Mouse (Mus musculus): Measurements from ENCODE around the gene Plppr1.

Plppr1 gene

GRCm38 (mm10) chr4:49059021-49059401 lies at the start of gene Plppr1:
Plppr1 (plus strand) TSS chr4:49059273.
- peak in 1 of 2 experiments; percentile 30 for DNase-seq (ENCODE audit: low spot score in 2 of 2)

- no peak for DNase-seq (ENCODE audit: low spot score in 2 of 2)
Observed at GRCm38 (mm10) chr4:49016701-49017100, 42.4 kb upstream of the Plppr1 start.

GRCm38 (mm10) chr4:49023221-49023620 lies 35.9 kb upstream of the Plppr1 start:
- no peak for DNase-seq (ENCODE audit: low spot score in 2 of 2)

- DNase-seq (ENCODE audit: low spot score in 2 of 2): no peak
Observed at GRCm38 (mm10) chr4:49038311-49038710, 20.8 kb upstream of the Plppr1 start.

DNA sequence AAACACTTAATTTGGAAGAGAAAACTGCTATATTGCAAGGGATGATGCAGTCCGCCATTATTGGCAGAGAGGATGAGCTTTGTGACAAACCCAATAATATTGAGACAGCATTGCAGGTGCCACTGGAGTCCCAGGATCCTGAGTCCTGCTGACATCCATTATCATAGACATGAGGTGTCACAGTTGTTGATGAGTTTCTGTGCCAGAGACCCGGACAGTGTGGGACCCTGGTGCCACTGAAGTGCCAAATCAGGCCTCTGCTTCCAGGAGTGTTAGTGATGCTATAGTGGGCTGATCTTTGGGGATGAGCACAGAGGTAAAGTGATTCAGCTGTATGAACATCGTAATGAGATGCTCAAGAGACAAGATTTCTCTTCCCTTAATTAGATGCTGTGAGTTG lies 19.2 kb upstream of the Plppr1 start:
- DNase-seq (ENCODE audit: low spot score in 2 of 2): no peak

DNA sequence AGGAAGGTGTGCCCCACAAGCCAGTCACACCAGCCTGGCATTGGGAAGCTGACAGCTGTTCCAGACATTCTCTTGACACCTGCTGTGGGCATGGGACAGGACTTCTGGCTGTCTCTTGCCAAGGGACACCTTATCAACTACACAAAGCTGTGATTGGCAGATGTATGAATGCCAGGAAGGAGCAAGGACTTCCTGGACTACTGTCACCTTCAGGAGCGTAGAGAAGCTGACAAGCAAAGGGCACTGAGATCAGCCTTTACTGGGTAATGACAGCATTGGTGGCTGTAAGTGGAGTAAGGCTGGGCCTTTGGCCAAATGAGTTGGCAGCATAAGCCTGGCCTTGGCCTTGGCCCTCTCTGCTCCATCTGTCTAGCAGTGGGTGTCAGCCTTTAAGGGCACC lies 17.4 kb upstream of the Plppr1 start:
- peak in 1 of 2 experiments; percentile 36 for DNase-seq (ENCODE audit: low spot score in 2 of 2)

GRCm38 (mm10) chr4:49050628-49051027 lies 8.4 kb upstream of the Plppr1 start:
- DNase-seq (ENCODE audit: low spot score in 2 of 2): no peak

DNA sequence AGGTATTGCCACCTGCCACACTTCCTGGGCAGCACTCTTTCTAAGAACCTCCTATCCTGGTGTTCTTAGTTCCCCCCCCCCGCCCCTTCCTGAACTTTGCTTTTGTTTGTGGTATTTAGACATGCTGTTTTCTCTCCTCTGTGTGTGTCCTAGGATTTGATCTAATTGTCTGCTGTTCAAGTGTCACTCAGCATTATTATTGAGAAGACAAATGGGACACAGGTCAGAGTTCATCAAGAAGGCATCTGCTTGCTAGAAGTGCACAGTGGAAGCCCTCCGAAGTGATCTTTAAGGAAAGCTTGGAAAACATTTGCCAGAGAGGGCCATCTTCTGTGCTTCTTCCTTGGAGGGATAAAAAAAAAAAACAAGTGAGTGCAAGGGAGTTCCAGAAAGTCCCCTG lies 1.2 kb upstream of the Plppr1 start:
- no peak for DNase-seq (ENCODE audit: low spot score in 2 of 2)

GRCm38 (mm10) chr4:49058557-49058956 lies 516 bp upstream of the Plppr1 start:
- DNase-seq (ENCODE audit: low spot score in 2 of 2): no peak

GRCm38 (mm10) chr4:49059402-49060381 lies 619 bp downstream of the Plppr1 start:
- peak in 1 of 2 experiments; percentile 21 for DNase-seq (ENCODE audit: low spot score in 2 of 2)

DNA sequence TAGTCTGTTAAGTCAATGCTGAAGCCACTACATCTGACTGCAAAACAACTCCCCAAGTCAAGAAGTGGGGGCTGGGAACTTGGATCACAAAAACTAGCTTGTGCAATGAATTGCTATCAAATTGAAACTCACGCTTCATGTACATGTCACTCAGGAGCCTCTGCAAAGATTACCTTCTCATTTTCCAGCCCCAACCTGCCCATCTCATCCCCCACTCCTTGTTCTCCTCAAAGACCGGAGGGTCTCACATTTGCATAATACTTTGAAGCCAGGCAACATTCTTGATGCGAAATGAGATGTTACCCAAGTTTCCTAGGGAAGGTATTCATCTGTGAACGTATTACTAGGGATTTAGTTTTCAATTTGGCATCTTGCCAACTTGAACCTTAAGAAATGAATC lies 10.4 kb downstream of the Plppr1 start:
- no peak for DNase-seq (ENCODE audit: low spot score in 2 of 2)

DNA sequence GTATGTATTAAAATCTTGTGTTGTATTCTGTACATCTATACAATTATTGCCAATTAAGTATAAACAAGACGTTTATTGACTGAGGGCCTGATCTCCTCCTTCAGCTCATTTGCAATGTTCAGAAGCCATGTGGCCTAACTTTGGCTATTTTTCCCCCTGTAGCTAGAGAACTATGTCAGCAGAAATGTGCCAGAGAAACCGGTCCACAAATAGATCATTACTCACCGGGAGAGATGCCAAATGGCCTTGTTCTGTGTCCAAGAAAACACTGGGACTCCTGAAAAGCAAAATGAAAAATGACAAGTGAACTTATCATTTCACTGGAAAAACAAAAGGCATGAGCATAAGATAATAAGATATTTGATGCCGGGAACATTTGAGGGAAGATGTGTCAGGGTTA lies 13.8 kb downstream of the Plppr1 start:
- DNase-seq (ENCODE audit: low spot score in 2 of 2): peak in 1 of 2 experiments; percentile 46

GRCm38 (mm10) chr4:49075881-49076280 lies 16.8 kb downstream of the Plppr1 start:
- DNase-seq (ENCODE audit: low spot score in 2 of 2): no peak

- DNase-seq (ENCODE audit: low spot score in 2 of 2): no peak
Observed at GRCm38 (mm10) chr4:49079399-49079798, 20.3 kb downstream of the Plppr1 start.

GRCm38 (mm10) chr4:49088205-49088604 lies 29.1 kb downstream of the Plppr1 start:
- no peak for DNase-seq (ENCODE audit: low spot score in 2 of 2)

DNA sequence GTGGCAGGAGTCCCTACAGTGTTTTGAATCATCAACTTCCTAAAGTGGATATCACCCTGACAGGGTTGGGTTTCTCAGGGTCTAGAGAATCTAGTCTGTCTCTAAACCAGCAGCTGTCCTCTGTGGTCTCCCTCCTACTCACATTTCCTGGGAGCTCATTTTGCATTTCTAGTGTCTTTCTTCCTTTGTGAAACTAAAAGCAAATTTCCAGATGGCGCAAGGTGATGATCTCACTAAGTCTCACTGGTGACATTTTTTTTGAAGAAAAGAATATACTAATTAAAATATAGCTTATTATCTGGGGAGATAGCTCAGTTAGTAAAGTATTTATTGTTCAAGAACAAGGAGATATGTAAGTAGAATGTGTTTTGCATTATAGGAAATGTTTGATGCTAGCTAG lies 31.4 kb downstream of the Plppr1 start:
- DNase-seq (ENCODE audit: low spot score in 2 of 2): no peak

GRCm38 (mm10) chr4:49099448-49099847 lies 40.4 kb downstream of the Plppr1 start:
- no peak for DNase-seq (ENCODE audit: low spot score in 2 of 2)

DNA sequence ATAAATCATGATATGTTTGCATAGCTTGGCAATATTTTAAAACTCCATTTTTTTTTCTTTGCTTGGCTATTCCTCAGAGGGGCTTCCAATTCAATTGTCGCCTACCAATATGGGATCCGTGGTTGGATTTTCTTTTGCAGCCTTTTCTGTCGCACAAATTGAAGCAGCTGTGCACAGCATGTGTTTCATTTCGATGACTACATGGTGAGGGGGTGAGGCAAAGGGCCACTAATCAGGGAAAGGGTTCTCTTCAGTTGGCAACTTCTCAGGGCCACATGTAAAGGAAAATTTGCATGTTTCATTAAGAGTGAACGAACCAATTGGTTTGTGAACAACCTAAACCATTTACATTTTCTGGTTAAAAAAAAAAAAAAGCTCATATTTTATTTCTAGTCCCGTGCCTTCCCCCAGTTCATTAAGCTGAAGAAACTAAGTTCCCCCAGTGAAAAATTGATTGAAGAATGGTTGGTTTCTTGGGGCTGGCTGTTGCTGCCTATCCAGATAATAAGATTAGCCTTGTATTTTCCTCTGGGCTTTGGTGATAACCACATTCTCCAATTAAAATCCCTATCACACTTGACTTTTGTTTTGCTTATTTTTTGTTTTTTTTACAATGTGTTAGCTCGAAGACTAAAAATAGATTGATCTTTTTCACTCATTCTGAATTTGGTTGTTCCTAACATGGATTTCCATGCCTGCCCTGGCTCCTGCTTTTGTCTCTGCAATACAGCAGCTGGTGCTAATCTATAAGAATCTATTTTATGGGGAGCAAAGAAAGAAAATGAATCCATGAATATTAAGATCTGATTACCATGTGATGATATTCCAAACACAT lies 43.1 kb downstream of the Plppr1 start:
- DNase-seq (ENCODE audit: low spot score in 2 of 2): no peak

DNA sequence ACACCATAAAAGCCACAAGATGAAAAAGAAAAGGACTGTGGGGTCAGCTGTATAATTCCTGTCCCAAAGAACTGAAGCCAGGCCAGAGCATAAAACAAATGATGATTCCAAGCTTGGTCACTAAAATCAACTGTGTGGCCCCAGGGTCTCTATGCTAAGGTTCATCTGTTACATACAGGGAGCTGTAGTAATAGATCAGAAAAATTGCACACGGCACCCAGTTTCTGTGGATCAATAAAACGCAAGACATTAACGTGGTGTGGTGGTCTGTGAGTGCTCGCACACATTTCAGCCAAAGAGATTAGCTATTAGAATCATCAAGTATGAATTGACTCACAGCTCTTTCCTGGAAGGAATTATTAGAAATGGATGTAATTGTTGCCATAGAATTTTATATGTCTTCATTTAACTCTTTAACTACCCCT lies 43.7 kb downstream of the Plppr1 start:
- DNase-seq (ENCODE audit: low spot score in 2 of 2): no peak

DNA sequence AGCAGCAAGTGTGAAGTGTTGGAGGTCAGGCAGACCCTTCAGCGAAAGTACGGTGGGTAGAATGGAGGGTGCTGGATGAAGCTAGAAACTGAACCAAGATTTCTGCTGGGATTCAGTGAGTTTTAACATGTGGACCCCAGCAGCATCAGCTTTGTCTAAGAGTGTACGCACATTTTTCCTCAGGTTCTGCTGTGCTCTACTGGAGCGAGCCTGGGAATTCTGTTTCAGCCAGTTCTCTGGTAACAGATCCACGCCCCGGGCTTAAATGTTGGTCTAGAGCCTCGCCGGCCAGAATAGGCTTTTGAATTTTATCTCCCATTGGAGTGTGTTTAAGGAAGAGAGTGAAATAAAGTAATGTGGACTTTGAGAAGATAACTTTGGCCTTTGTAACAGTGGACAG lies 45.8 kb downstream of the Plppr1 start:
- DNase-seq (ENCODE audit: low spot score in 2 of 2): no peak

DNA sequence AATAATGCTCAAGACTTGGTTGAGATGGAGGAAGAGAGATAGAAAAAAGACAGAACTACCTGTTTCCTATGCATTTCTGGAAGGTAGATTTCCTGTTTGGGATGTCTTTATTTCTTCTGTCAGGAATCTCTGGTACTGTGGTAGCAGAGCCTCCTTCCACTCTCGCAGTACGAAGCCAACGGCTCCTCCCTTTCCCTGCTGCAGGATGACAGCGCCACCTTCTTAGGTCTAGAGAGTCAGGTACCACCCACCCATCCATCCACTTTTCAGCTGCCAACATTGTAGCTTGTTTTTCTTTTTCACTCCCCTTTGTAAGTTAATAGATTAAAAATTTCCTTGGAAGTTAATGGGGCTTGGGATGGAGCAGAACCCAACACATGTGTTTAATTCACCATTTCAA lies 48.8 kb downstream of the Plppr1 start:
- DNase-seq (ENCODE audit: low spot score in 2 of 2): no peak

DNA sequence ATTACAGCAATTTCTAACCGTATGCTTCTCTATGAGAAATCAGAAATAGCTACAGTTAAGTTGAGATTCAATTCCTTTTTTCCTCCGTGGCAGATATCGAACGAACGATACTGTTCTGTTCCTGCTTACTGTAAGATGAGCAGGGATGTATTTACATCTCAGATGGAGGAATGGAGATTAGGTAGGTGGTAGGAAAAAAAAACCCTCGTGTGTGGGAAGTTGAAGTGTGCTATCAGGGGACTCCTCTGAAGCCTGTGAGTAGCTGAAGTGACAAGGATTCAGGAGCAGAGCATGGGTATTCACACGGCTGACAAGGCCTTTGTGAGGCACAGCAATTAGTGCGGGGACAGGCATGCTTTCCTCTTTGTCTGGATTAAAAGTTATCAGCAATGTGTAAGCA lies 49.3 kb downstream of the Plppr1 start:
- DNase-seq (ENCODE audit: low spot score in 2 of 2): no peak

GRCm38 (mm10) chr4:49109989-49110388 lies 50.9 kb downstream of the Plppr1 start:
- no peak for DNase-seq (ENCODE audit: low spot score in 2 of 2)

Data from urinary bladder, postnatal 4 days (tissue).